Mouse (Mus musculus) kidney, postnatal 25 days (tissue): ENCODE data around the gene Prkab2.

Experiments
- DNase-seq, 2 experiments: peaks; one replicate each; pipeline ENCODE4 v3.0.0; 2021; ENCODE audit warnings: mixed read lengths in 2 of 2

The Prkab2 gene

GRCm38 (mm10) chr3:97693806-97694205, 35.8 kb downstream of the Prkab2 start:
- DNase-seq: no peak

- DNase-seq: no peak
These were observed 38.9 kb downstream of the Prkab2 start for GRCm38 (mm10) chr3:97696866-97697265.

GRCm38 (mm10) chr3:97697291-97697690, 39.3 kb downstream of the Prkab2 start:
- peak; percentile 35 to 64 for DNase-seq

- DNase-seq: no peak
These were observed 41.1 kb downstream of the Prkab2 start for GRCm38 (mm10) chr3:97699061-97699460.

GRCm38 (mm10) chr3:97701198-97701597, 43.2 kb downstream of the Prkab2 start:
- DNase-seq: no peak

- DNase-seq: no peak
These were observed 44.6 kb downstream of the Prkab2 start for GRCm38 (mm10) chr3:97702448-97703080.

- no peak for DNase-seq
These were observed 47.5 kb downstream of the Prkab2 start for GRCm38 (mm10) chr3:97705508-97705907.

- no peak for DNase-seq
These were observed 48.6 kb downstream of the Prkab2 start for GRCm38 (mm10) chr3:97706561-97706960.

GRCm38 (mm10) chr3:97710134-97710533, 52.1 kb downstream of the Prkab2 start:
- no peak for DNase-seq

- DNase-seq: no peak
These were observed 52.9 kb downstream of the Prkab2 start for GRCm38 (mm10) chr3:97710881-97711280.

- DNase-seq: no peak
These were observed 57.9 kb downstream of the Prkab2 start for GRCm38 (mm10) chr3:97715922-97716321.

GRCm38 (mm10) chr3:97719116-97719515, 61.1 kb downstream of the Prkab2 start:
- no peak for DNase-seq
